Mouse (Mus musculus) ovary, adult 2 months (tissue): ENCODE results near the gene Nlrp5. TPM values are rescaled to one million over a fixed set of nuclear protein-coding genes. Genes with fewer than 3 reads are reported as not detected.

Source experiments
- polyA plus RNA-seq: library from polyadenylated mRNA; depleted of rRNA; stranded (reverse); fragments of >200 nt; gene quantifications from 2 replicates; pipeline ENCODE4 v1.2.3, GENCODE M21; 2012; rRNA removed

The Nlrp5 gene
- polyA plus RNA-seq, result 10.5 and 14.6 TPM in 2 replicates

DNA sequence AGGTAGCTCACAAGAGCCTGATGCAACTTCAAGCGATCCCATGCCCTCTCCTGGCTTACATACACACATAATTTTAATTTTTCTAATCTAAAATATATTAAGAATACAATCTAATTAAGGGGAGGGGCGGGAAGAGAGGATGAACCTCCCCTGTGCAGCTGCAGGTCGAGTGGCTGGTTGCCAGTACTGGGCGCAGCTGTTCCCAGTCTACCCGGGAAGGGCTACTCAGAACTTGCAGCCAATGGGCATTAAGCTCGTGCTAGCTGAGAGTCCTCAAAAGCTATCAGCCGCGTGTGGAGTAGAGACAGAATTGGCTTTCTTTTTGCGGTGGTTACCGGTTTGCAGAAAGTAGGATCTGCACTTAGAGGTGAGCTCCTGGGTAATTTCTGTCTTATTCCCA is at the start of gene Nlrp5:
Gene Nlrp5, plus strand, starts transcription at position 301 of the 400 bp plus-strand sequence.

Other genes starting within 250 kb of the Nlrp5 start
- not detected in 2 replicates for gene Gm10662, start 241.4 kb upstream of the Nlrp5 start, polyA plus RNA-seq
- gene Vmn1r165, start 168.6 kb upstream of the Nlrp5 start, polyA plus RNA-seq, result not detected in 2 replicates
- not detected in 2 replicates for gene Vmn1r166, start 134.2 kb upstream of the Nlrp5 start, polyA plus RNA-seq
- not detected in 2 replicates for gene Gm6902, start 107.0 kb upstream of the Nlrp5 start, polyA plus RNA-seq
- 0.14 and 0.26 TPM in 2 replicates for gene Nlrp4e, start 84.7 kb upstream of the Nlrp5 start, polyA plus RNA-seq
- gene Vmn1r167, start 121.3 kb downstream of the Nlrp5 start, polyA plus RNA-seq, result not detected in 2 replicates
- not detected in 2 replicates for gene Vmn1r168, start 153.8 kb downstream of the Nlrp5 start, polyA plus RNA-seq
- not detected in 2 replicates for gene Vmn1r169, start 189.6 kb downstream of the Nlrp5 start, polyA plus RNA-seq
- gene Vmn1r170, start 220.3 kb downstream of the Nlrp5 start, polyA plus RNA-seq, result not detected in 2 replicates
- gene Vmn1r171, start 244.8 kb downstream of the Nlrp5 start, polyA plus RNA-seq, result not detected in 2 replicates